Mouse (Mus musculus) kidney, embryonic 15.5 days (tissue): ENCODE measurements at regions not wholly inside any gene's neighbourhood (a gene's known extent, or its start where the extent isn't known, plus 50 kb on each side); places are given as distances from the start of the nearest gene placed in this dataset.
A peak's percentile ranks its signal among the peaks of the same experiment; 100 is the strongest.
"Not testable (repeated sequence)": the region's sequence is repeated elsewhere in the genome, so short reads cannot be mapped to it uniquely, and the experiment has no call there.

ENCODE experiments used
- ATAC-seq: fragments of 200-750 bp; cut with Nextera tagmentation; replicated peaks from 2 replicates; pipeline ENCODE4 v1.8.0; 2017; ENCODE audit warnings: moderate TSS enrichment; ENCODE audit not compliant: low FRiP score
- H3K27ac ChIP-seq: fragments of 300-500 bp; sonication (generic); 2 replicates; pipeline ENCODE4 v1.5.1; 2015; ENCODE audit warnings: mild to moderate bottlenecking, inconsistent platforms
- H3K27me3 ChIP-seq: fragments of 300-500 bp; sonication (generic); 2 replicates; pipeline ENCODE4 v1.6.1; 2015; ENCODE audit warnings: inconsistent platforms
- H3K36me3 ChIP-seq: fragments of 300-500 bp; sonication (generic); 2 replicates; pipeline ENCODE4 v1.6.1; 2015; ENCODE audit warnings: inconsistent platforms
- H3K4me1 ChIP-seq: fragments of 300-500 bp; sonication (generic); 2 replicates; pipeline ENCODE4 v1.6.1; 2015; ENCODE audit warnings: inconsistent platforms
- H3K4me2 ChIP-seq: fragments of 300-500 bp; sonication (generic); 2 replicates; pipeline ENCODE4 v1.6.1; 2015; ENCODE audit warnings: moderate library complexity, mild to moderate bottlenecking, inconsistent platforms
- H3K4me3 ChIP-seq: fragments of 300-500 bp; sonication (generic); replicated peaks from 2 replicates; pipeline ENCODE4 v1.5.1; 2015; ENCODE audit warnings: mild to moderate bottlenecking, inconsistent platforms
- H3K9ac ChIP-seq: fragments of 300-500 bp; sonication (generic); 2 replicates; pipeline ENCODE4 v1.6.1; 2015; ENCODE audit warnings: mild to moderate bottlenecking, inconsistent platforms
- H3K9me3 ChIP-seq: fragments of 300-500 bp; sonication (generic); replicated peaks from 2 replicates; pipeline ENCODE4 v1.6.1; 2016; ENCODE audit warnings: inconsistent platforms
- WGBS: fragments of 180-500 bp; shearing (Covaris S2); methylation state at CpG from one replicate; pipeline ENCODE4 v1.1.7; 2015; ENCODE audit warnings: mixed read lengths; 5-methylcytosine and 5-hydroxymethylcytosine counted together

GRCm38 (mm10) chr1:16904690-16905089, 811.6 kb upstream of the 4930444P10Rik start:
- no peaks in the 10 kb centered on the region for H3K36me3 ChIP-seq
- no peak overlapping the region for H3K4me3 ChIP-seq
- no peak overlapping the region for H3K4me2 ChIP-seq
- H3K27ac ChIP-seq = no peak overlapping the region
- no peaks in the 10 kb centered on the region for H3K9me3 ChIP-seq
- no peaks in the 10 kb centered on the region for H3K4me1 ChIP-seq
- no peak for ATAC-seq
- H3K27me3 ChIP-seq = no peaks in the 10 kb centered on the region
- no peak overlapping the region for H3K9ac ChIP-seq

GRCm38 (mm10) chr1:16868383-16868782, 775.3 kb upstream of the 4930444P10Rik start:
- 76% methylated on average over 3 of the region's 3 CpGs for WGBS
- not testable (repeated sequence) for H3K4me3 ChIP-seq, H3K27ac ChIP-seq, H3K36me3 ChIP-seq, H3K9me3 ChIP-seq, H3K9ac ChIP-seq, H3K4me2 ChIP-seq, ATAC-seq, H3K4me1 ChIP-seq, H3K27me3 ChIP-seq

GRCm38 (mm10) chr1:16867086-16867835, 774.1 kb upstream of the 4930444P10Rik start:
- ATAC-seq, H3K4me3 ChIP-seq, H3K36me3 ChIP-seq, H3K4me2 ChIP-seq, H3K9ac ChIP-seq, H3K9me3 ChIP-seq, H3K4me1 ChIP-seq, H3K27me3 ChIP-seq, H3K27ac ChIP-seq: not testable (repeated sequence)
- 85% methylated on average over 6 of the region's 6 CpGs for WGBS

- no peak for ATAC-seq
These were observed 744.0 kb upstream of the 4930444P10Rik start for GRCm38 (mm10) chr1:16837111-16837510.

DNA sequence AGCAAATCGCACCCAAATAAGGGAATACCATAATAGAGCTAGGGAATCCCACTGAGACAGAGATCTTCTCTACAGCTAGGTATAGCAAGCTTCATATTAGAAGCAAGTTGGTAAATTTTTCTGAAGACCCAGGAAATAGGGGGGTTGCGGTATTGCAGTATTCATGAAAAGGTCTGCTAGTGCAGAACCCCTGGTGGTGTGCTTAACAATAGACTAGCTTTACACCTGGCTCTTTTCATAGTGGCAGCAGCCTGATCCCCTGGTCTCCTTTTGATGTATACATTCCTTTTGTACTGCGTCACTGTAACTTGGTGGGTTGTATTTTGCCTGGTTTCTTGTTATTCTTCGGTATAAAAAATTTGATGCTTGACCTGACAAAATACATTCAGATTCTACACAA, 731.6 kb upstream of the 4930444P10Rik start:
- not testable (repeated sequence) for H3K27ac ChIP-seq, H3K4me3 ChIP-seq, H3K36me3 ChIP-seq, ATAC-seq, H3K4me1 ChIP-seq, H3K9ac ChIP-seq, H3K9me3 ChIP-seq, H3K4me2 ChIP-seq, H3K27me3 ChIP-seq
- WGBS = 73% methylated on average over 4 of the region's 4 CpGs

More at GRCm38 (mm10) chr1:16837111-16837510, 744.0 kb upstream of the 4930444P10Rik start:
- Histone ChIP-seq H3K4me2 (no peak overlapping the region), H3K27ac (no peak overlapping the region), H3K9me3 (no peaks in the 10 kb centered on the region), H3K9ac (no peak overlapping the region), H3K36me3 (no peaks in the 10 kb centered on the region), H3K4me3 (no peak overlapping the region), H3K4me1 (no peaks in the 10 kb centered on the region), H3K27me3 (no peaks in the 10 kb centered on the region)

DNA sequence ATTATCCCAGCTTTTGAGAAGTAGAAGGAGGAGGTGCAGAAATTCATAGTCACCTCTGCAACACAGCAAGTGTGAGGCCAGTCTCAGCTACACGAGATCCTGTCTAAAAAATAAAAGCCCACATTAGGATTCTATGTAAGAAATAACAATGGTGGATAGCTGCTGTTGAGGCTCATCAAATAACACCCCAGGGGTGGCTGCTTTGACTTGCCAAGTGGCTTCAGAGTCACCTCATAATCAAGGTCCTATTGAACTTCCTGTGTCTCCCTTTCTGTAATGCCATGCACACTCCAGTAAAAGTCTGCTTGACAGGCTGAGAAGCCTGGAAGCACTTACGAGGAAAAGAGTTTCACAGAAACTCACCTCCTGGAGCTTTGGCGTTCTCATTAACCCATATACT, 730.9 kb upstream of the 4930444P10Rik start:
- no peak overlapping the region for H3K9ac ChIP-seq
- no peak overlapping the region for H3K27ac ChIP-seq
- no peak for ATAC-seq
- 67% methylated on average over 3 of the region's 3 CpGs for WGBS
- H3K36me3 ChIP-seq = no peaks in the 10 kb centered on the region
- H3K27me3 ChIP-seq = no peaks in the 10 kb centered on the region
- H3K4me1 ChIP-seq = no peaks in the 10 kb centered on the region
- H3K4me2 ChIP-seq = no peak overlapping the region
- no peak overlapping the region for H3K4me3 ChIP-seq
- no peaks in the 10 kb centered on the region for H3K9me3 ChIP-seq

- no peak for ATAC-seq
- H3K27ac ChIP-seq = no peak overlapping the region
- H3K27me3 ChIP-seq = no peaks in the 10 kb centered on the region
- WGBS = 58% methylated on average over 2 of the region's 2 CpGs
- no peaks in the 10 kb centered on the region for H3K9me3 ChIP-seq
- no peak overlapping the region for H3K4me2 ChIP-seq
- H3K9ac ChIP-seq = no peak overlapping the region
- H3K4me3 ChIP-seq = no peak overlapping the region
- no peaks in the 10 kb centered on the region for H3K36me3 ChIP-seq
- no peaks in the 10 kb centered on the region for H3K4me1 ChIP-seq
These were observed 728.1 kb upstream of the 4930444P10Rik start for GRCm38 (mm10) chr1:16821186-16821585.

- H3K4me2 ChIP-seq = no peak overlapping the region
- H3K9ac ChIP-seq = no peak overlapping the region
- ATAC-seq = no peak
- no peaks in the 10 kb centered on the region for H3K4me1 ChIP-seq
- no peak overlapping the region for H3K27ac ChIP-seq
- H3K9me3 ChIP-seq = no peaks in the 10 kb centered on the region
- no peaks in the 10 kb centered on the region for H3K27me3 ChIP-seq
- H3K4me3 ChIP-seq = no peak overlapping the region
- WGBS = 89% methylated on average over 7 of the region's 7 CpGs
- no peaks in the 10 kb centered on the region for H3K36me3 ChIP-seq
These were observed 723.4 kb upstream of the 4930444P10Rik start for GRCm38 (mm10) chr1:16816572-16816971.

- Histone ChIP-seq H3K9ac (no peak overlapping the region), H3K9me3 (no peaks in the 10 kb centered on the region), H3K27me3 (no peaks in the 10 kb centered on the region), H3K4me2 (no peak overlapping the region), H3K36me3 (no peaks in the 10 kb centered on the region), H3K27ac (no peak overlapping the region), H3K4me3 (no peak overlapping the region), H3K4me1 (no peaks in the 10 kb centered on the region)
- ATAC-seq = no peak
These were observed 722.6 kb upstream of the 4930444P10Rik start for GRCm38 (mm10) chr1:16815731-16816130.

- H3K9me3 ChIP-seq = no peaks in the 10 kb centered on the region
- no peaks in the 10 kb centered on the region for H3K4me1 ChIP-seq
- H3K4me3 ChIP-seq = no peak overlapping the region
- no peaks in the 10 kb centered on the region for H3K27me3 ChIP-seq
- no peak for ATAC-seq
- H3K36me3 ChIP-seq = no peaks in the 10 kb centered on the region
- H3K4me2 ChIP-seq = no peak overlapping the region
- H3K27ac ChIP-seq = no peak overlapping the region
- 89% methylated on average over 10 of the region's 10 CpGs for WGBS
- H3K9ac ChIP-seq = no peak overlapping the region
These were observed 716.4 kb upstream of the 4930444P10Rik start for GRCm38 (mm10) chr1:16809370-16810150.

DNA sequence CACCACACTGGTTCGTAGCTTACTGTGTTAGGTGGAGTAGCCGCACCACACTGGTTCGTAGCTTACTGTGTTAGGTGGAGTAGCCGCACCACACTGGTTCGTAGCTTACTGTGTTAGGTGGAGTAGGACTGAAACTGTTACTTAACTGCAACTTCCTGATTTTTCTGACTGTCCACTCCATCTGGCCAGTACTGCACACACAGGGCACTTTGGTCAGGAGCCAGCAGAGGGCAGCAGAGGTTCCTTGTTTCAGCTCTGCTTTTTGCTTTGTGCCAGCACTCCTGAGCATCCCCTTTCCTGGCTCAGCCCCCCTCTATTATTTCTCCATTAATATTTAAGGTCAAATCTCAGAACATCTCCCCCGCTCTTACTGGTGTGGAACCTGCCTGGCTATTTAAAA, 705.2 kb upstream of the 4930444P10Rik start:
- no peaks in the 10 kb centered on the region for H3K36me3 ChIP-seq
- H3K4me3 ChIP-seq = no peak overlapping the region
- H3K27ac ChIP-seq = no peak overlapping the region
- H3K9ac ChIP-seq = no peak overlapping the region
- no peaks in the 10 kb centered on the region for H3K27me3 ChIP-seq
- 77% methylated on average over 6 of the region's 6 CpGs for WGBS
- no peaks in the 10 kb centered on the region for H3K4me1 ChIP-seq
- peak; percentile 80 for ATAC-seq
- H3K4me2 ChIP-seq = no peak overlapping the region
- H3K9me3 ChIP-seq = no peaks in the 10 kb centered on the region

DNA sequence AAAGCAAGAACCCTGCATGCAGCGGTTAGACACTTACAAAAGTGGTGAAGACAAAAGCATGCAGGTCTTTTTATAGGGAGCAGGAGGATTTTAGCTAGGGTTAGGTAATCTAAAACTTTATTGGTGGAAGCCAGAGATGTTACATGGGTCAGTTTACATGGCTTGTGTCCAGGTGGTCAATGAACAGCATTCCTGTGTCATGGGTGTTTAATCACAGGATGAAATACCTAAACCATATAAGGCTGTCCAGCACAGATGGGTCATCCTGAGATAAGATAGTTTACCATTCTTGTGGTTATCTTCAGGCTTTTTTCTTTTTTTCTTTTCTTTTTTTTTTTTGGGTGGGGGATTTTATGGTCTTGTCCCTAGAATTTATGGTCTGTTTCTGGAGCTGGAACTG, 703.3 kb upstream of the 4930444P10Rik start:
- H3K9me3 ChIP-seq = no peaks in the 10 kb centered on the region
- H3K27ac ChIP-seq = no peak overlapping the region
- H3K9ac ChIP-seq = no peak overlapping the region
- no peaks in the 10 kb centered on the region for H3K4me1 ChIP-seq
- ATAC-seq = no peak
- no peaks in the 10 kb centered on the region for H3K27me3 ChIP-seq
- no peaks in the 10 kb centered on the region for H3K36me3 ChIP-seq
- H3K4me3 ChIP-seq = no peak overlapping the region
- WGBS = 47% methylated on average over 1 of the region's 1 CpGs
- no peak overlapping the region for H3K4me2 ChIP-seq
